Mouse (Mus musculus) left cerebral cortex, adult 8-10 months (tissue): ENCODE results near the gene Gstm4. TPM values are rescaled to one million over a fixed set of nuclear protein-coding genes. Genes with fewer than 3 reads are reported as not detected.
"Not testable (repeated sequence)": the region's sequence is repeated elsewhere in the genome, so short reads cannot be mapped to it uniquely, and the experiment has no call there.

Experiments used
- DNase-seq, 2 experiments: peaks; one replicate each; pipeline ENCODE4 v3.0.0; 2022; ENCODE audit warnings: low spot score in 2 of 2
- total RNA-seq, 4 experiments: library from RNA; stranded (reverse); gene quantifications; 2 replicates each; pipeline ENCODE4 v1.2.4; 2022

The Gstm4 gene
- total RNA-seq, 4 experiments from 2014 or later = 10.0 to 12.6 (median 11.2) TPM

DNA sequence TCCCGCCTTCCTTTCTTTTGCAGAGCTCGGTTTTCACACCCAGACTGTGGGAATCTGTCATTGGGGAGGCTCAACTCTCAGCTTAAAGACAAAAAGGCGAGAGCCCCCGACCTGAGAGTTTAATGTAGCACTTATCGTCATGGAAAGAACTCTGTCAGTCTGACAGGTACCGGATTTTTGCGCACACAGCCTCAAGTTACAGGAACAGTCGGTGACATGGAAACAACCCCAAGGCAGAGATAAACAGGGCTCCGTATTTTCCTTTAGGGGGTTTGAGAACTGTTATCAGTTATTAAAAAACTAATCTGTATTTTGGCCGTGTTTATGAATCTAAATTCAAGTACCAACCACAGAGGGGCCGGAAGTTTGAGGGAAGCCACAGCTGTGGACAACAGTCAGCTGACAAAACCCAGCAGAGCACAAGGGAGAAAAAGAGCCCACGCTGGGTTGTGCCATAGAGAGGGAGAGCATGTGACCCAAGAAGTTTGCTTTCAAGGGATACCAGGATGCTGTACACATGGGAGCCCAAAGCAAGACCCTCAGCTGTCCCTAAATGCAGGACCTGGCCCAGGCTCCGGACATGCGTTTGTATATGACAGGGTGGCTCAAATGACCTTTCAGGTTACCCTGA is 26.4 kb downstream of the Gstm4 start:
- no peak for DNase-seq

DNA sequence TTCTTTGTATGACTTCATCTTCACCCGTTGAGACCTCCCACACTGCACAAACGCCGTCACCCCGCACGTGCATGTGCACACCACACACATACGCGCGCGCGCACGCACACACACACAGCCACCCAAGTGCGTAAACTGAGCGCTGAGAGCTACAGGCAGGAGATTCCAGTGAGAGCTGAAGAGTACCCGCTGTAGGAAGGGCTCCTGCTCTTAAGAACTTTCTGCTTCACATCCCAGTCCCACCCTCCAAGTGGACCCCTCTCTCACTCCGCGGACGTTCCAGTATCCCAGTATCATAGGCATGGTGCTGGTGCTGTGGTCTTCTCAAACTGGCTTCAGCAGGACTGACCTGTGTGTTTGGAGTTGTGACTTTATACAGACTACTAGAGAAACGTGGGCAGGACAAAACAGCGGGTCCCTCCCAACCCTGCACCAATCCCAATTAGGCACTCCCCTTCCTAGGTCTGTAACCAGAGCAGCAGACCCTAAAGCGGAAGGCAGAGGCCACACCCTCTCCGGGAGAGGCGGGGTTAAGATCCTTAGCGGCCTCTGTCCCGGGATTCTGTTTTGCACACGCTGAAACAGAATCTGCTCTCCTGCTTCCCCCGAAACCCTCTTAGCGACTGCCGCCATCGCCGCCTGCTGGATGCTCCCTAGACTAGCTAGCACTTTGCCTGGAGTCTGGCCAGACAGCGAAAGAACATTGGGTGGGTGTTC is 27.1 kb downstream of the Gstm4 start, which contains the start of gene Gstm1:
Gstm1 (minus strand) TSS at position 501 of the 717 bp plus-strand sequence.
- DNase-seq = peak; percentile 76 to 91

DNA sequence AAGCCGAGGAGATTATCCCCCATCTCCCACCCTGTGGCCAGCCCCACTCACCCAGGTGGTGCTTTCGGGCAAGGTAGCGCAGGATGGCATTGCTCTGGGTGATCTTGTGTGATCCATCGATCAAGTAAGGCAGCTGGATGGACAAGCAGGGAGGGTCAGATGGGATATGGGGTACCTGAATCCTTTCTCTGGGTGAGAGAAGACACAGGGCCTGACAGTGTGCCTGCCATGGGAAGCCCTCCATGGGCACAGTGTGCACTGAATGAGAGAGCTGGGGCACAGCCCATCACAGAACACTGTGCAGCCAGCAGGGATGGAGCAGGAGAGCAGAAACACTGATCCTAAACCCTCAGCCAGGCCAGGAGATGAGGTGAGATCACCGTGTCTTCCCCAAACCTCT is 28.2 kb downstream of the Gstm4 start:
- not testable (repeated sequence) for DNase-seq

DNA sequence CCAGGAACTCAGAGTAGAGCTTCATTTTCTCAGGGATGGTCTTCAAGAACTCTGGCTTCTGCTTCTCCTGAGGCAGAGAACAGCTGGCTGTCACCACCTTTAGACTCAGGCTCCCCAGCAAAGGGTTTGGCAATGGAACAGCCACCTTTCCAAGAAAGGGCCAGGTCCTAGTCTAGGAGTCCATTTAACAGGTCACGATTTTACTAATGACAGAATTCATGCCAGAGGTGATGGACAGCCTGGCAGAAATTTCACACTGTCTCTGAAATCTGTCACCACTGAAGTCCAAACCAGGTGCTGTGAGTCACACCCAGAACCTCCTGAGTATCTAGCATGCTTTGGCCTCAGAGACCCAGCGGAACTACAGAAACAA is 29.7 kb downstream of the Gstm4 start:
- DNase-seq = no peak

DNA sequence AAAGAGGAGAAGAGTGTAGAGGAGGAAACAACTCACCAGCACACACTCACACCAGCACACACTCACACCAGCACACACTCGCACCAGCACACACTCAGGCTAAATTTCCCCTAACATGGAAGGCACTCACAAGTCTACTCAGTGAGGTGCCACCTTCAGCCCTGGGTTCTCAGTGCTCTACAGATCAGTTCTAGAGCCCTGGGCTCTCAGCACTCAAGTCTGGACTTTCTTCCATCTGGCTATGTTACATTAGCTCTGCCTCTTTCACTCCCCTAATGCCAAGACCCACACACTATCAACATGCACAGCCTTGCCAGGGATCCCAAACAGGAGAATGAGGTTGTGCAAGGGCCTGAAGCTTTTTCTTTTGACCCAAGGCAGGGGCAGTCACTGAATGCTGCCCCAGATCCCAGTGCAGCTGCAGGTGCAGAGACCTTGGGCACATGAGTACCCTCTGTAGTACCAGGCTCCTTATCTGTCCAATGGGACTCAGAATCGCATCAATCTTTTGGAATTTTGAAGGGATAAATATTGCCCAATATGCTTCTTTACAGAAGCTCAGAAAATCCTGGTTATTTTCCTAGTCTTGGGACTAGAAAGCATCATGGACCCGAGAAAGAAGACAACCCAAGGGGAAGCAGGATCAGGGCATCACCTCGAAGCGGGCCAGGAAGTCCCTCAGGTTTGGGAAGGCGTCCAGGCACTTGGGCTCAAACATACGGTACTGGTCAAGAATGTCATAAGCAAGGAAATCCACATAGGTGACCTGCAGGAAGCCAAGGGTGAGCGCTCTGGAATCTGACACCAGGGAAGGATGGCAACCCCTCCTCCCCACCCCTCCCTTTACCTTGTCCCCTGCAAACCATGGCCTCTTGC is 30.4 kb downstream of the Gstm4 start:
- DNase-seq = no peak

DNA sequence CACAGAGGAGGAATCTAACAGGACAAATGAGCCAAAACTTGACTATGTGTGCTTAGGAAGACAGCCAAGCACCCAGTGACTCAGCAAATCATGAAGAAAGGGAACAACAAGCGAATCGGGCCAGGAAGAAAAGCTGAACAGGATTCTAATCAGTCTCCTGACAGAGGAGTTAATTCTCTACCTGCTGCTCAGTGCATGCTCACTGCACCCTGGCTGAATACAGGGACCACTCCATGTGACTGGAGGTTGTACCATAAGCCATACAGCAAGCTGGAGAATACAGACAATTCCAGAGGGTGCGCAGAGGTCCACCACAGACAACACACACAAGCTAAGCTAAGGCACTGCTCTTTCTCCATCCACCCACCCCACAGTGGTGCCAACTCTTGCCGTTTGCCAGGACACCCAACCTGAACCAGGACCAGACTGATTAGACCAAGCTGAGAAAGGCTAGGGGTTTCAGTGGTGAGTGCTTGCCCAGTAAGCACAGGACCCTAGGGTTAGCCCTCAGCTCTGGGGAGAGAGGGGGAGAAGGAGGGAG is 31.3 kb downstream of the Gstm4 start:
- peak; percentile 37 to 71 for DNase-seq

DNA sequence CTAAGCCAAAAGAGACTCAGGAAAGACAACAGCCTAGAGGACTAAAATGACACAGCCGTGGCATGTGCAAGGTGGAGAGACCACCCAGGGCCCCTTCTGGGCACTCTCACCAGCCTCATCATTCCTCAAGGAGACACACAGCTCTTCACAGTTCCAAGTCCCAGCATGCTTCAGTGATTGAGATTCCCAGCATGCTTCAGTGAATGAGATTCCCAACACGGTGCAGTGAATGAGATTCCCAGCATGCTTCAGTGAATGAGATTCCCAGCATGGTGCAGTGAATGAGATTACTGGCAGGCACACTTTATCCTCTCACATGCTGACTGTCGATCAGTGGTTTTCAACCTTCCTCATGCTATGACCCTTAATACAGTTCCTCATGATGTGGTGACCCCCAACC is 33.1 kb downstream of the Gstm4 start:
- DNase-seq = no peak

DNA sequence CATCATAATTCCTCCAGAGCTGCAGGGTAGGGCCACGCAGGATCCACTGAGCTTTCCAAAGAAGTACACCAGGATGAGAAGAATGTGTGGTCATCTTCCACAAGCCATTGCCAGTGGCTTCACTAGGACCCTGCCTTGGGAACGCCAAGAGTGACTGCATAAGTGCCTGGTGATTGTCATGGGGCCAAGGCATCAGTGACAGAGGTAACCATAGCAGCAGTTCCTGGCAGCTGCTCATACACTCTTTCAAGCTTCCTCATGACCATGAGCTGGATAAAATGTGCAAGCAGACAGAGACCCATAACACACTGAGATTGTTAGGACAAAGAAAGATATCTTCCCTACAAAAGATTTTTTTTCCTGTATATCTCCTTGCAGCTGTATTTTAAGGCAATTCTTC is 34.4 kb downstream of the Gstm4 start:
- DNase-seq = no peak

DNA sequence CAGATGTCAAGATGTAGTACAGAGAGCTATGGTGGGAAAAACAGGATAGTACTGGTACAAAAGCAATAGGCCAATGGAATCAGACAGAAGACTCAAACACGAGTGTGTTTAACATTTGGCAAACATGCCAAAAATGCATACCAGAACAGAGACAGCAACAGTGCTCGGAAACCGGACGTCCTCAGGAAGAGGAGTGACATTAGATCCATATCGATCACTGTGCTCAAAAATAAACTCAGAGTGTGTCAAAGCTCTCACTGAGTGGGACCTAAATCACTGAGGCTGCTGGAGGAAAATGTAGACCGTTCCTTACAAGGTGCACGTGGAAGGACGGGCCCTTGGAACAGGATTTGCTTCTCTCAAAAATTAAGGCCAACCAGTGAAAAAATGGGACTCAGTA is 42.7 kb downstream of the Gstm4 start:
- DNase-seq = no peak

DNA sequence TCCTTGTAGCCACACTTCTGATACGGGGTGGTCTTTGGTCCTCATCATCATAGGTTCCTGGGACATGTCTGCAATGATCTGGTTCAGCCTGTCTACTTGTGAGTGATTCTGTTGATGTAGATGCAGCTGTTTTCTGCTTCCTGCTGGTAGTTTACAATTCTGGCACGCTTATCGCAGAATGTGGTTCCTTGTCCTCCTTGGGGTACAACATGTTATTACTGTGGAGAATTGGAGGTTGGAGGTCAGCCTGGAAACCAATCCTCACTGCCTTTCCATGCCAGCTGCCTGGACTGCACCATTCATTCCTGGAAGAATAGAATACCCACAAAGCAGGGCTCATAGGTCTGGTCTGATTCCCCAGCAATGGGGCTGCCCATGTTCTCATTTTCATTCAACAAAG is 45.2 kb downstream of the Gstm4 start:
- DNase-seq = no peak

DNA sequence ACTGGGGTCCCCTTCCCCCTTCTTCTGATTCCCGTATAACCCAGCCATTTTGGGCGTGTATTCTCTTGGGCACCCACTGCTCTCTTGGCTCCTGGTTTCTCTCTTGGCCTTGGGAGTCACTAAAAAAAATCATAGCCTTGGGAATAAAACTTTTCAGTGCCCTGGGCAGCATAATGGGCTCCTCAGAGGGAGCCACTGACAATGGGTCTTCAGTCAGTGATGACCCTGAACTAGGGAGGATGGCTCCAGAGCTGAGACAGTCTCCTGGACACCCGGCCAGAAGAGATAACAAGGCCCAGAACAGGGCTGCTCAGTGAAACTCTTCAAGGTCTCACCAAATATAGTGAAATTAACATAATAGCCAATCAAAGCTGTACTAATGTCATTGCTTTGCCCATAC is 46.1 kb downstream of the Gstm4 start:
- no peak for DNase-seq

DNA sequence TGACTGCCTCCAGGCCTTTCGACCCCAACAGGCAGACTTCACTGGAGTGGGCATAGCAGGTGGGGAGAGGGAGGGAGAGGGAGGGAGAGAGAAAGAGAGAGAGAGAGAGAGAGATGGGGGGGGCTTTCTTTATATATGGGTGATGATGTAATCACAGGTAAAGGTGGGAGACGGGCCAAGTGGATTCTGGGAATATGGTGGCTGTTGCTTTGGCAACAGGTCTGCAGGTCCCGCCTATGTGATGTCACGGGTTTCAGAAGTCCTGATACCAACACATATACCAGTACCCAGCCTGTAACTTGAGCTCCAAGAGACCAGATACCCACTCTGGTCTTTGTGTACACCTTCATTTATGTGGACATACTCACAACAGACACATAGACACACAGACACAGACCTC is 48.1 kb downstream of the Gstm4 start:
- no peak for DNase-seq

DNA sequence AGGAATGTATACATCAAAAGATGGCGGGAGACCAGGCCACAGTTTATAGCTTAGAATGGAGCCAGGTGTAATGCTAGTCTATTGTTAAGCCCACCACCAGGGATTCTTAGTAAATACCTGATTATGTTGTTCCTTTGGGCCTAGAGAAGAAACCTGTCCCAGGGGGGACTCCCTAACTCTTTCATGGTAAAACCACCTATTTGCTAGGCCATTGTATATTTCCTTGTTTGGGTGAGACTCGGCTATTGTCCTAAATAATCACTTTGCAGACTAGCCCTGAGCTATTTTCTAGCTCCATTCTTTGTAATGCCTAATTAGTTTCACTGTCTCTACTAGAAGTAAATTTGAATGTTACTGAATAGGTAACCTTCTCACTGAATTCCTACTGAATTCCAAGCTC is 48.7 kb downstream of the Gstm4 start:
- DNase-seq = not testable (repeated sequence)

Other genes starting within 250 kb of the Gstm4 start
- gene Eps8l3, start 167.7 kb downstream of the Gstm4 start, total RNA-seq = not detected
- gene Gstm5, start 149.1 kb downstream of the Gstm4 start, total RNA-seq = 100 to 1,000 TPM; 212 to 271 (median 244) TPM
- gene Gstm7, start 113.1 kb downstream of the Gstm4 start, total RNA-seq = 100 to 1,000 TPM in 3 of 4 experiments, 10 to 100 TPM in 1; 88.2 to 109 (median 101) TPM
- gene Gstm6, start 101.1 kb downstream of the Gstm4 start, total RNA-seq = 1 to 10 TPM; 6.2 to 8.4 (median 7.2) TPM
- gene Gstm3, start 75.6 kb downstream of the Gstm4 start, total RNA-seq = not detected
- gene Gstm2, start 58.4 kb downstream of the Gstm4 start, total RNA-seq = 1 to 10 TPM; 3.6 to 6.5 (median 5.5) TPM
- 100 to 1,000 TPM; 275 to 318 (median 312) TPM for gene Gstm1, start 26.9 kb downstream of the Gstm4 start, total RNA-seq
- 10 to 100 TPM; 56.4 to 61.4 (median 58.1) TPM for gene Ampd2, start 41.8 kb upstream of the Gstm4 start, total RNA-seq
- under 1 TPM in 2 of 4 experiments, not detected in 2; 0.21 to 0.46 TPM for gene Gnat2, start 47.9 kb upstream of the Gstm4 start, total RNA-seq
- 10 to 100 TPM; 25.0 to 28.1 (median 25.9) TPM for gene Gnai3, start 101.3 kb upstream of the Gstm4 start, total RNA-seq
- gene Gpr61, start 110.0 kb upstream of the Gstm4 start, total RNA-seq = 10 to 100 TPM; 15.0 to 20.1 (median 18.2) TPM
- 10 to 100 TPM; 68.5 to 81.5 (median 72.9) TPM for gene Amigo1, start 141.4 kb upstream of the Gstm4 start, total RNA-seq
- 10 to 100 TPM; 17.8 to 19.6 (median 18.2) TPM for gene Cyb561d1, start 156.3 kb upstream of the Gstm4 start, total RNA-seq
- 10 to 100 TPM; 21.3 to 28.4 (median 25.4) TPM for gene Atxn7l2, start 166.0 kb upstream of the Gstm4 start, total RNA-seq
- gene Sypl2, start 181.8 kb upstream of the Gstm4 start, total RNA-seq = 1 to 10 TPM; 1.5 to 2.2 (median 1.8) TPM
- 10 to 100 TPM; 73.0 to 80.5 (median 79.0) TPM for gene Psma5, start 212.0 kb upstream of the Gstm4 start, total RNA-seq
- 100 to 1,000 TPM; 273 to 299 (median 284) TPM for gene Sort1, start 239.2 kb upstream of the Gstm4 start, total RNA-seq